Mouse (Mus musculus) neural tube, embryonic 13.5 days (tissue): ENCODE results near the gene Taok1. TPM values are rescaled to one million over a fixed set of nuclear protein-coding genes. Genes with fewer than 3 reads are reported as not detected.
A peak's percentile ranks its signal among the peaks of the same experiment; 100 is the strongest.

ENCODE experiments used
- ATAC-seq: fragments of 200-750 bp; cut with Nextera tagmentation; 2 replicates; pipeline ENCODE4 v1.8.0; 2017; ENCODE audit warnings: low read depth, mild to moderate bottlenecking, moderate TSS enrichment, moderate library complexity
- H3K27ac ChIP-seq: fragments of 300-500 bp; sonication (generic); replicated peaks from 2 replicates; pipeline ENCODE4 v1.5.1; 2015; ENCODE audit warnings: moderate library complexity, mild to moderate bottlenecking, inconsistent platforms
- H3K27me3 ChIP-seq: fragments of 300-500 bp; sonication (generic); 2 replicates; pipeline ENCODE4 v1.6.1; 2015; ENCODE audit warnings: mild to moderate bottlenecking, inconsistent platforms
- H3K36me3 ChIP-seq: fragments of 300-500 bp; sonication (generic); 2 replicates; pipeline ENCODE4 v1.6.1; 2015; ENCODE audit warnings: mild to moderate bottlenecking, inconsistent platforms
- H3K4me1 ChIP-seq: fragments of 300-500 bp; sonication (generic); replicated peaks from 2 replicates; pipeline ENCODE4 v1.6.1; 2015; ENCODE audit warnings: inconsistent platforms
- H3K4me2 ChIP-seq: fragments of 300-500 bp; sonication (generic); 2 replicates; pipeline ENCODE4 v1.6.1; 2015; ENCODE audit warnings: inconsistent platforms, mild to moderate bottlenecking, moderate library complexity
- H3K4me3 ChIP-seq: fragments of 300-500 bp; sonication (generic); 2 replicates; pipeline ENCODE4 v1.5.1; 2015; ENCODE audit warnings: mild to moderate bottlenecking, inconsistent platforms
- H3K9ac ChIP-seq: fragments of 300-500 bp; sonication (generic); 2 replicates; pipeline ENCODE4 v1.6.1; 2015; ENCODE audit warnings: moderate library complexity, mild to moderate bottlenecking, inconsistent platforms
- H3K9me3 ChIP-seq: fragments of 300-500 bp; sonication (generic); 2 replicates; pipeline ENCODE4 v1.6.1; 2016; ENCODE audit warnings: inconsistent platforms
- WGBS: fragments of 180-500 bp; shearing (Covaris S2); methylation state at CpG from one replicate; pipeline ENCODE4 v1.1.7; 2015; 5-methylcytosine and 5-hydroxymethylcytosine counted together
- polyA plus RNA-seq: library from polyadenylated mRNA; unstranded; fragments of >200 nt; fragmentation: Nextera tagmentation; extraction: Ambion mirVana; gene quantifications from 2 replicates; pipeline ENCODE4 v1.2.1, GENCODE M21; 2015

Taok1 gene
- polyA plus RNA-seq, 1 experiment from 2014 or later: 18.8 TPM

- ATAC-seq: no peak
- Histone ChIP-seq H3K27me3 (no peaks in the 10 kb centered on the region), H3K9me3 (no peaks in the 10 kb centered on the region), H3K27ac (no peak overlapping the region), H3K4me1 (peaks cover 29% of the 10 kb centered on the region), H3K4me3 (no peak overlapping the region), H3K36me3 (peaks cover 82% of the 10 kb centered on the region), H3K9ac (no peak overlapping the region), H3K4me2 (no peak overlapping the region)
- 94% methylated on average over 19 of the region's 19 CpGs for WGBS
These were observed 103.2 kb downstream of the Taok1 start for GRCm38 (mm10) chr11:77504377-77504776.

- H3K27me3 ChIP-seq: no peaks in the 10 kb centered on the region
- 0 out of 2 replicates have a peak overlapping the region, but pooled peaks have one; percentile 8 for H3K9ac ChIP-seq
- H3K27ac ChIP-seq: no peak overlapping the region
- no peaks in the 10 kb centered on the region for H3K9me3 ChIP-seq
- peaks cover 82% of the 10 kb centered on the region for H3K36me3 ChIP-seq
- no peak overlapping the region for H3K4me2 ChIP-seq
- no peak for ATAC-seq
- peaks cover 33% of the 10 kb centered on the region for H3K4me1 ChIP-seq
- WGBS: 68% methylated on average over 3 of the region's 3 CpGs
- H3K4me3 ChIP-seq: no peak overlapping the region
These were observed 104.1 kb downstream of the Taok1 start for GRCm38 (mm10) chr11:77503511-77503910.

- H3K27ac ChIP-seq: no peak overlapping the region
- H3K36me3 ChIP-seq: peaks cover 78% of the 10 kb centered on the region
- no peak overlapping the region for H3K4me3 ChIP-seq
- 92% methylated on average over 6 of the region's 6 CpGs for WGBS
- no peak for ATAC-seq
- no peak overlapping the region for H3K9ac ChIP-seq
- H3K4me2 ChIP-seq: no peak overlapping the region
- no peaks in the 10 kb centered on the region for H3K9me3 ChIP-seq
- no peaks in the 10 kb centered on the region for H3K27me3 ChIP-seq
- peaks cover 39% of the 10 kb centered on the region for H3K4me1 ChIP-seq
These were observed 105.1 kb downstream of the Taok1 start for GRCm38 (mm10) chr11:77502481-77502880.

GRCm38 (mm10) chr11:77501971-77502370 is 105.6 kb downstream of the Taok1 start:
- Histone ChIP-seq H3K4me3 (no peak overlapping the region), H3K4me2 (no peak overlapping the region), H3K9ac (no peak overlapping the region), H3K9me3 (no peaks in the 10 kb centered on the region), H3K4me1 (peaks cover 44% of the 10 kb centered on the region), H3K27me3 (no peaks in the 10 kb centered on the region), H3K36me3 (peaks cover 73% of the 10 kb centered on the region), H3K27ac (no peak overlapping the region)
- WGBS: 93% methylated on average over 4 of the region's 4 CpGs
- ATAC-seq: no peak

- no peaks in the 10 kb centered on the region for H3K9me3 ChIP-seq
- H3K27me3 ChIP-seq: no peaks in the 10 kb centered on the region
- ATAC-seq: peak; percentile 28; the same call in 1 of the 2 replicates
- peaks cover 68% of the 10 kb centered on the region for H3K36me3 ChIP-seq
- no peak overlapping the region for H3K4me2 ChIP-seq
- H3K9ac ChIP-seq: no peak overlapping the region
- no peak overlapping the region for H3K4me3 ChIP-seq
- H3K4me1 ChIP-seq: peaks cover 46% of the 10 kb centered on the region
- 21% methylated on average over 5 of the region's 5 CpGs for WGBS
- no peak overlapping the region for H3K27ac ChIP-seq
These were observed 106.2 kb downstream of the Taok1 start for GRCm38 (mm10) chr11:77501392-77501791.

- Histone ChIP-seq H3K36me3 (peaks cover 60% of the 10 kb centered on the region), H3K4me3 (no peak overlapping the region), H3K27me3 (no peaks in the 10 kb centered on the region), H3K9ac (0 out of 2 replicates have a peak overlapping the region, but pooled peaks have one; percentile 26), H3K4me1 (peaks cover 51% of the 10 kb centered on the region), H3K27ac (no peak overlapping the region), H3K9me3 (no peaks in the 10 kb centered on the region), H3K4me2 (no peak overlapping the region)
- WGBS: 74% methylated on average over 17 of the region's 17 CpGs
- no peak for ATAC-seq
These were observed 107.0 kb downstream of the Taok1 start for GRCm38 (mm10) chr11:77500361-77501325.

GRCm38 (mm10) chr11:77499354-77499753 is 108.3 kb downstream of the Taok1 start:
- no peak overlapping the region for H3K4me2 ChIP-seq
- ATAC-seq: no peak
- H3K27me3 ChIP-seq: no peaks in the 10 kb centered on the region
- no peak overlapping the region for H3K4me3 ChIP-seq
- H3K36me3 ChIP-seq: peaks cover 47% of the 10 kb centered on the region
- H3K9me3 ChIP-seq: no peaks in the 10 kb centered on the region
- no peak overlapping the region for H3K9ac ChIP-seq
- 90% methylated on average over 7 of the region's 7 CpGs for WGBS
- H3K27ac ChIP-seq: no peak overlapping the region
- H3K4me1 ChIP-seq: peaks cover 64% of the 10 kb centered on the region

- no peak for ATAC-seq
- Histone ChIP-seq H3K27ac (peak overlapping the region; percentile 42), H3K9me3 (no peaks in the 10 kb centered on the region), H3K36me3 (peaks cover 39% of the 10 kb centered on the region), H3K27me3 (no peaks in the 10 kb centered on the region), H3K9ac (peak overlapping the region; percentile 35; the same call in 1 of the 2 replicates), H3K4me2 (0 out of 2 replicates have a peak overlapping the region, but pooled peaks have one; percentile 7), H3K4me1 (peaks cover 70% of the 10 kb centered on the region), H3K4me3 (no peak overlapping the region)
- 75% methylated on average over 12 of the region's 12 CpGs for WGBS
These were observed 109.1 kb downstream of the Taok1 start for GRCm38 (mm10) chr11:77498261-77499139.

- H3K9ac ChIP-seq: peak overlapping the region; percentile 35; the same call in 1 of the 2 replicates
- peak overlapping the region; percentile 42 for H3K27ac ChIP-seq
- no peak for ATAC-seq
- H3K36me3 ChIP-seq: peaks cover 32% of the 10 kb centered on the region
- H3K27me3 ChIP-seq: no peaks in the 10 kb centered on the region
- H3K4me1 ChIP-seq: peaks cover 69% of the 10 kb centered on the region
- no peaks in the 10 kb centered on the region for H3K9me3 ChIP-seq
- 0 out of 2 replicates have a peak overlapping the region, but pooled peaks have one; percentile 7 for H3K4me2 ChIP-seq
- H3K4me3 ChIP-seq: no peak overlapping the region
- 28% methylated on average over 4 of the region's 4 CpGs for WGBS
These were observed 109.8 kb downstream of the Taok1 start for GRCm38 (mm10) chr11:77497851-77498250.

- Histone ChIP-seq H3K9ac (no peak overlapping the region), H3K27ac (peak overlapping the region; percentile 70), H3K9me3 (no peaks in the 10 kb centered on the region), H3K4me1 (peaks cover 71% of the 10 kb centered on the region), H3K4me2 (0 out of 2 replicates have a peak overlapping the region, but pooled peaks have one; percentile 7), H3K27me3 (no peaks in the 10 kb centered on the region), H3K36me3 (peaks cover 27% of the 10 kb centered on the region), H3K4me3 (no peak overlapping the region)
- 12% methylated on average over 6 of the region's 6 CpGs for WGBS
- no peak for ATAC-seq
These were observed 110.3 kb downstream of the Taok1 start for GRCm38 (mm10) chr11:77497341-77497756.

- no peaks in the 10 kb centered on the region for H3K27me3 ChIP-seq
- peak overlapping the region; percentile 89 for H3K4me2 ChIP-seq
- no peak overlapping the region for H3K27ac ChIP-seq
- peaks cover 79% of the 10 kb centered on the region for H3K4me1 ChIP-seq
- ATAC-seq: no peak
- H3K36me3 ChIP-seq: peaks cover 14% of the 10 kb centered on the region
- H3K9me3 ChIP-seq: no peaks in the 10 kb centered on the region
- 0 out of 2 replicates have a peak overlapping the region, but pooled peaks have one; percentile 89 for H3K4me3 ChIP-seq
- H3K9ac ChIP-seq: peak overlapping the region; percentile 98
These were observed 112.1 kb downstream of the Taok1 start for GRCm38 (mm10) chr11:77495507-77495906.
